Mouse (Mus musculus) kidney, postnatal 4 days (tissue): ENCODE measurements at regions not wholly inside any gene's neighbourhood (a gene's known extent, or its start where the extent isn't known, plus 50 kb on each side); places are given as distances from the start of the nearest gene placed in this dataset.

Experiments
- DNase-seq, 2 experiments: peaks; one replicate each; pipeline ENCODE4 v3.0.0; 2021; ENCODE audit warnings: mixed read lengths in 2 of 2

DNA sequence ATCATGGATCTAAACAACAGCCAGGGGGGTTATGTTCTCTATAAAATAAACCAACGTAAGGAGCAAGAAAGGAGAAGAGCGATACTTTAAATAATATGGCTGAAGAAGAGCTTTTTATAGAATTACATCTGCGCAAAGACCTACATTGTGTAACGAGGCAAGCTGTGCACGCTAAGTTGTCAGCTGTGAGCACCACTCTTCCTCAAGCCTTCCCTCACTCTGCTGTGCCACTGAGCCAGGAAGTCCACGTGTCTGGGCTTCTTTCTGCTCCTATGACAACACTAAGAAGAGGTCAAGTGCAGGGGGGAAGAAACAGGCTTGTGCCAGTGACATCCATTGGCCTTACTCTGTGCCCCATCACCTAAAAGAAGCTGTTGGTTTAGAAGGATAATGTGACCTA, 75.6 kb upstream of the Actbl2 start:
- DNase-seq, result no peak

DNA sequence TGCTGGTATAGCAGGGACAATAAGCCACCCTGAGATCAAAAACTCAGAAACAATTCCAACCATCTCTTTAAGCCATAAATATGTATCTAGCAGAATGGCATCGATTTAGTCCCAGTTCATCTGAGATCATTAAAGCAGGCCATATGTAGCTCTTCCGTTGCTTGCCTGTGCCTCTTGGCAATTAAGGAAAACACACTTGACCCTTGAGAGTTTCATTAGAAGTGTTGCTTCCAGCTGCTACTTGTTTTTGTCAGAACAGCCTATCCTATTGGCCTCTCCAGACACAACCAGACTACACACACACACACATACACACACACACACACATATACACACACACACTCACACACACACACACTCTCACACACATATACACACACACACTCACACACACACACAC, 71.5 kb upstream of the Actbl2 start:
- no peak for DNase-seq

DNA sequence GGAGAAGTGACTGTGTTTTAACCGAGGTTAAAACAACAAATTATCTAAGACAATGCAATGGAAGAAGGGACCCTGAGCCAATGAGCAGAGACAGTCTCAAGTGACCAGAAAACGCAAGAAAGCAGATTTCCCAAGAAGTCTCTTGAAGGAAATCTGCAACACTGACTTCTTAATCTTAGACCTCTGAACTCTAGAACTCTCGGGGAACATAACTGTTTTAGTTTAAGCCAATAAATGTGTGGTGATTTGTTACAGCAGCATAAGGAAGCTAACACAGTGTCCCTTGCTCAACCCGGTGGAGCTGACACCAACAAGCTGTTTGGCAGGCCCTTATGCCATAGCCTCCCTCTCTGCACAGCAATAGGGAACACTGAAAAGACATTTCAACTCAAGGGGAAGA, 69.0 kb upstream of the Actbl2 start:
- DNase-seq, result peak; percentile 54 to 56

DNA sequence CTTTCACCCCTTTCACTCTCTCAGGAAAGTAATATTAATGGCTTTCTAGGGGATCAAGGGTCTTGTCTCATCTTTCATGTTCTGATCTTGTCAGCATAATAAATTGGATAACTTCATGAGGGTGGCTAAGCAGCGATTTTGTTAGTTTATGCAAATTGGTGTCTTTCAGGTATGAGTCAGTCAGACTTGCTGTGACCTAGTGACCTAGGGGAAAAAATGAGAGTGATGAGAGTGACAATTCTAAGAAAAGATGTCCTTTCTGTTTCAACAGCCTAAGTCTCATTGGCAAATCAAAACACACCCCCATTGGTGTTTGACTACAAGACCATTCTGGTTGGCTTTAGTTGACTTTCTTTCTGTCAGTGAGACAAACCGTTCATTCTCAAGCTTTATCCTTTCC, 68.0 kb upstream of the Actbl2 start:
- DNase-seq, result no peak

DNA sequence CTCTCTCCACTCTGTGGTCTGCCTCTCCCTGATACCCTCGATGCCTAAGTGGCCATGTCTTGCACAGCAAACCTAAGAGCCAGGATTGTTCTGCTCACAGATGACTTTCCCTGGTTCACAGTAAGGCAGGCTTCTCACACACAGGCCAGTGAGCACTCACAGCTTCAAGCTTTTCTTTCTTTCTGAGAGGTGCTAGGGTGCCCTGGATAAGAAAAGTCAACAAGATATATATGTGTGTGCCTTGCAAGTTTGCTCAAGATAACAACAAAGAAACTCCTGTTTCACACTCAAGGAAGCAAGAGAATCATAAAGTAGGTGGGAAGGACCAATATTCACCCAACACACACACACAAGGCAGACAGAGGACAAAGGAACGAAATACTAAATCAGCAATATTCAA, 60.9 kb upstream of the Actbl2 start:
- DNase-seq, result no peak

DNA sequence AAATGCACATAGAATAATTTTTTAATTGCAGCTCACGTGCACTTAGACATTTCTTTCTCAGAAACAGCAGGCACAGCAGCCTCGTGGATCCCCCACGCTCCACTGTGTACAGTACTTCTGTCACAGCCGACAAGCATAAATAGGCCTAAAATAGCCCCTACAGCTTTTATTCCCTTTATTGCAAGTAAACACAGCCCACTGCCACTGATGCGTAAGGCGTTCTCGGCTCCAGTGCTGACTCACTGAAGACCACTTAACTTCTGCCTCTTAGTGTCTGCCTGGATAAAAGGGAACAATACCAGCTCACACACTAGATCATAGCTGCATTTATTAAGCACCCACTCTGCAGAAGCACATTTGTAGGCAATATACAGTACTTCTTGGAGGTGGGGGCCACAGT, 60.5 kb upstream of the Actbl2 start:
- no peak for DNase-seq

DNA sequence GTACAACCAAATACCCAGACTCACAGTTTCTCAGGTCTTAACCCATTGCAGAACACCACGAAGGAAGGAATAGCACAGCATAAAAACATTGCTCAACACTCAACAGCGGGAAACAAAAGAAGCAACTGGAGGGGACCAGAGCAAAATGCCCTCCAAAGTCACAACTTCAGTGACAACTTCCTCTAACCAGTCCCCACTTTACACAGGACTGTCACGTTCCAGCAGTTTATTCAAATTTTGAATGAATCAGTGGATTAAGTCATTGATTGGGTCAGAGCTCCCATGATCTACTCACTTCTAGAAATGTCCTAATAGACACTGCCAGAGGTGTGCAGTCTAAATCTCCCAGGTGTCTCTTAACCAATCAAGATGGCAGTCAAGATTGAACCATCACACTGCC, 53.3 kb upstream of the Actbl2 start:
- DNase-seq, result no peak

DNA sequence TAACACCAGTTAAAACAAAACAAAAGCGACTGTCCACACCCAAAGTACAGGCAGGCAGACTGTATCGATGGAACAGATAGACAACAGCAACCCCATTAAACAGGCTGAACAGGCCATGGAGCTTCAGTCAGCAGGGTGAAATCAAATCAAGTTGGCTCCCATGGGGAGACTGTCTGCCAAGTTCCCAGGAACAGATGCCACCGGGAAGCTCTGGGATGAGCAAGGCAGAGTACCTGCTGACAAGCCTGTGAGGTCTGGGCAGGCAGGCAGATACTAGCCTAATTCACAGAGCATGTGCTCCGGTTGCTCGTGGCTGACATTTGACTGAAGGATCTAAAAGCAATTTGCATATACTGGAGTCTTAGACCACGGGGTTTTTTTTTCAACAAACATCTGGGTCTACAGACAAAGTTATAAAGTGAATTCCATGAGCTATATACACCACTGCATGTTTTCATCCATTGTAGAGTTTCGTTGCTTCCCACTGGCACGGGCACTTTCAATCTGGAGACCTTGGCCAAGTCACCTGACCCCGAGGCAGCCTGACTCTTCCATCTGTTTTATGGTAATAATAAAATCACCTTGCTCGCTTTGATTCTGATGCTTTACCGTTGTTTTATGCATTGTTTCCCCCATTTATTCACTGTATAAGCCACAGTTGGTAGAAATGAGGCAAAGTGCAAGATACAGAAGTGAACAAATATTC, 50.1 kb upstream of the Actbl2 start:
- DNase-seq, result no peak
